Mouse (Mus musculus) kidney, postnatal 0 days (tissue): Measurements from ENCODE around the gene Cntnap1. TPM values are rescaled to one million over a fixed set of nuclear protein-coding genes. Genes with fewer than 3 reads are reported as not detected.

ENCODE experiments used
- ATAC-seq: fragments of 200-750 bp; cut with Nextera tagmentation; replicated peaks from 2 replicates; pipeline ENCODE4 v1.8.0; 2017; ENCODE audit warnings: low read depth, moderate number of reproducible peaks, moderate TSS enrichment, moderate library complexity; ENCODE audit not compliant: low FRiP score
- DNase-seq: peaks from one replicate; pipeline ENCODE4 v3.0.0-alpha.2; 2016; ENCODE audit warnings: low spot score
- H3K27ac ChIP-seq: fragments of 300-500 bp; sonication (generic); 2 replicates; pipeline ENCODE4 v1.5.1; 2014; ENCODE audit warnings: mild to moderate bottlenecking
- H3K27me3 ChIP-seq: fragments of 300-500 bp; sonication (generic); 2 replicates; pipeline ENCODE4 v1.6.1; 2014; ENCODE audit warnings: low read length, mixed read lengths; ENCODE audit not compliant: insufficient read depth
- H3K36me3 ChIP-seq: fragments of 300-500 bp; sonication (generic); 2 replicates; pipeline ENCODE4 v1.6.1; 2014; ENCODE audit warnings: low read length, mixed read lengths; ENCODE audit not compliant: insufficient read depth
- H3K4me1 ChIP-seq: fragments of 300-500 bp; sonication (generic); replicated peaks from 2 replicates; pipeline ENCODE4 v1.6.1; 2014; ENCODE audit warnings: antibody characterized with exemption, low read length, mixed read lengths; ENCODE audit not compliant: insufficient read depth
- H3K4me2 ChIP-seq: fragments of 300-500 bp; sonication (generic); 2 replicates; pipeline ENCODE4 v1.6.1; 2014; ENCODE audit warnings: mild to moderate bottlenecking, low read length, moderate library complexity, mixed read lengths
- H3K4me3 ChIP-seq: fragments of 300-500 bp; sonication (generic); replicated peaks from 2 replicates; pipeline ENCODE4 v1.5.1; 2014; ENCODE audit warnings: low read depth, low read length
- H3K9ac ChIP-seq: fragments of 300-500 bp; sonication (generic); 2 replicates; pipeline ENCODE4 v1.6.1; 2014; ENCODE audit warnings: low read depth, low read length
- H3K9me3 ChIP-seq: fragments of 300-500 bp; sonication (generic); replicated peaks from 2 replicates; pipeline ENCODE4 v1.6.1; 2016; ENCODE audit warnings: low read length, inconsistent platforms, mixed read lengths
- CTCF ChIP-seq: IDR thresholded peaks from 2 replicates; pipeline ENCODE4 v1.5.1; 2016; ENCODE audit warnings: antibody characterized with exemption, low read depth, mild to moderate bottlenecking, moderate library complexity
- whole genome bisulfite sequencing: fragments of 180-500 bp; shearing (Covaris S2); extraction: QIAGEN DNeasy Blood & Tissue Kit; methylation state at CpG from one replicate; pipeline ENCODE4 v1.1.7; 2014; 5-methylcytosine and 5-hydroxymethylcytosine counted together
- polyA plus RNA-seq: library from polyadenylated mRNA; unstranded; fragments of >200 nt; fragmentation: Nextera tagmentation; extraction: Ambion mirVana; gene quantifications from 2 replicates; pipeline ENCODE4 v1.2.1, GENCODE M21; 2015

Cntnap1 gene
- polyA plus RNA-seq, 1 experiment from 2014 or later: 0.78 TPM

GRCm38 (mm10) chr11:101230061-101230511 lies 59.8 kb downstream of the Cntnap1 start:
- no peak overlapping the region for H3K4me3 ChIP-seq
- H3K4me1 ChIP-seq: peaks cover 32% of the 10 kb centered on the region
- ATAC-seq (no peak), DNase-seq (peak; percentile 57)
- H3K36me3 ChIP-seq: no peaks in the 10 kb centered on the region
- no peaks in the 10 kb centered on the region for H3K27me3 ChIP-seq
- H3K4me2 ChIP-seq: peak overlapping the region; percentile 55
- no peaks in the 10 kb centered on the region for H3K9me3 ChIP-seq
- no peak for TF ChIP-seq CTCF
- no peak overlapping the region for H3K9ac ChIP-seq
- WGBS: 14% methylated on average over 2 of the region's 2 CpGs
- peak overlapping the region; percentile 97 for H3K27ac ChIP-seq

- ATAC-seq (no peak), DNase-seq (no peak)
- peak overlapping the region; percentile 19; the same call in 1 of the 2 replicates for H3K4me3 ChIP-seq
- peak overlapping the region; percentile 41; the same call in 1 of the 2 replicates for H3K9ac ChIP-seq
- H3K36me3 ChIP-seq: no peaks in the 10 kb centered on the region
- H3K9me3 ChIP-seq: no peaks in the 10 kb centered on the region
- WGBS: 19% methylated on average over 5 of the region's 5 CpGs
- TF ChIP-seq CTCF: no peak
- peak overlapping the region; percentile 97 for H3K27ac ChIP-seq
- no peaks in the 10 kb centered on the region for H3K27me3 ChIP-seq
- peaks cover 32% of the 10 kb centered on the region for H3K4me1 ChIP-seq
- peak overlapping the region; percentile 55 for H3K4me2 ChIP-seq
These were observed 60.2 kb downstream of the Cntnap1 start for GRCm38 (mm10) chr11:101230526-101230925.

- no peaks in the 10 kb centered on the region for H3K27me3 ChIP-seq
- peaks cover 32% of the 10 kb centered on the region for H3K4me1 ChIP-seq
- H3K27ac ChIP-seq: peak overlapping the region; percentile 97
- peak overlapping the region; percentile 55 for H3K4me2 ChIP-seq
- WGBS: 2% methylated on average over 18 of the region's 18 CpGs
- no peaks in the 10 kb centered on the region for H3K9me3 ChIP-seq
- H3K36me3 ChIP-seq: no peaks in the 10 kb centered on the region
- TF ChIP-seq CTCF: peak; percentile 40
- ATAC-seq: peak; percentile 79
- peak; percentile 89 for DNase-seq
- peak overlapping the region; percentile 41 for H3K9ac ChIP-seq
- H3K4me3 ChIP-seq: peak overlapping the region; percentile 19; the same call in 1 of the 2 replicates
These were observed 60.9 kb downstream of the Cntnap1 start for GRCm38 (mm10) chr11:101230991-101231871.

GRCm38 (mm10) chr11:101232010-101232839 lies 61.9 kb downstream of the Cntnap1 start:
- no peaks in the 10 kb centered on the region for H3K36me3 ChIP-seq
- peak overlapping the region; percentile 97 for H3K27ac ChIP-seq
- no peaks in the 10 kb centered on the region for H3K27me3 ChIP-seq
- H3K4me1 ChIP-seq: peaks cover 29% of the 10 kb centered on the region
- H3K9ac ChIP-seq: peak overlapping the region; percentile 41; the same call in 1 of the 2 replicates
- 34% methylated on average over 6 of the region's 6 CpGs for WGBS
- no peak for TF ChIP-seq CTCF
- peak; percentile 77 for ATAC-seq
- peak overlapping the region; percentile 19; the same call in 1 of the 2 replicates for H3K4me3 ChIP-seq
- peak overlapping the region; percentile 55 for H3K4me2 ChIP-seq
- peak; percentile 95 for DNase-seq
- no peaks in the 10 kb centered on the region for H3K9me3 ChIP-seq

GRCm38 (mm10) chr11:101233240-101233639 lies 62.9 kb downstream of the Cntnap1 start:
- ATAC-seq: no peak
- Histone ChIP-seq H3K9ac (no peak overlapping the region), H3K4me1 (peaks cover 29% of the 10 kb centered on the region), H3K9me3 (no peaks in the 10 kb centered on the region), H3K27me3 (no peaks in the 10 kb centered on the region), H3K4me3 (no peak overlapping the region), H3K36me3 (no peaks in the 10 kb centered on the region), H3K4me2 (no peak overlapping the region), H3K27ac (0 out of 2 replicates have a peak overlapping the region, but pooled peaks have one; percentile 6)
- WGBS: 56% methylated on average over 1 of the region's 1 CpGs
- TF ChIP-seq CTCF: no peak
- DNase-seq: no peak

- H3K27me3 ChIP-seq: no peaks in the 10 kb centered on the region
- peaks cover 29% of the 10 kb centered on the region for H3K4me1 ChIP-seq
- H3K4me3 ChIP-seq: no peak overlapping the region
- DNase-seq: no peak
- no peak for ATAC-seq
- 0 out of 2 replicates have a peak overlapping the region, but pooled peaks have one; percentile 6 for H3K27ac ChIP-seq
- TF ChIP-seq CTCF: no peak
- no peak overlapping the region for H3K9ac ChIP-seq
- no peak overlapping the region for H3K4me2 ChIP-seq
- no peaks in the 10 kb centered on the region for H3K9me3 ChIP-seq
- no peaks in the 10 kb centered on the region for H3K36me3 ChIP-seq
These were observed 63.8 kb downstream of the Cntnap1 start for GRCm38 (mm10) chr11:101234124-101234523.
